ENCODE assay signal across 14 mouse cellular contexts in the genomic region with DNA sequence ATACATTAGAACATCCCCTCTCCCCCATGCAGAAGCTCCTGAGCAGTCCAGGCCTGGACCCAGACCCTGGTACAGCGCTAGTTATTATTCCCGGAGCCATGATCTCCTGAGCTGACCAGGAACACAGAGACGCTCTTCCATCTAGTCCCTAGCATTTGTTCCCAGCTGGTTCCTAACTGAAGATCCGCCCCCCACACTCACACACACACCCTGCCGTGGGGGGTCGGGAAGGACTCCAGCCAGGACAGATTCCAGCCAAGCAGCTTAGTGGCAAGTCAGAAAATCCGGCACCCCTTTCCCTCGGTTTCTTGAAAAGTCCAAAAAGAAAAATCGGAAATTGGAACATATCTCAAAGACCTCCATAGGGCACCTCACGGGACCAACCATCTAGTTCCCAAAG. TPM values are rescaled to one million over a fixed set of nuclear protein-coding genes. Genes with fewer than 3 reads are reported as not detected.
DNase-seq lines count a peak whose midpoint lies in the region; ATAC-seq and TF ChIP-seq lines count a peak whose summit lies in the region.
"Had no signal": no experiment of that assay in that cellular context is flagged by ENCODE, and none has a peak within 500 bp of the region (broad histone marks: within the 10 kb centered on the region; RNA-seq: fewer than 3 reads in every experiment).

No protein-coding gene starts in this region.

- H3K9ac ChIP-seq in forebrain, embryonic 12.5 days = no peak overlapping the region
- H3K9ac ChIP-seq in forebrain, postnatal 0 days = no peak overlapping the region
- no peak overlapping the region for H3K9ac ChIP-seq in embryonic facial prominence, embryonic 14.5 days (ENCODE audit: low read depth, low read length)
- H3K9ac ChIP-seq in liver, postnatal 0 days (replicated peaks) = no peak overlapping the region
- H3K9ac ChIP-seq: midbrain, embryonic 12.5 days had no signal

- ATAC-seq in forebrain, embryonic 12.5 days (ENCODE audit: low FRiP score) = no peak
- ATAC-seq in forebrain, postnatal 0 days = no peak
- no peak for ATAC-seq in embryonic facial prominence, embryonic 14.5 days (ENCODE audit: low read depth)
- ATAC-seq in liver, postnatal 0 days = no peak

- TF ChIP-seq EP300 in liver, postnatal 0 days (IDR thresholded peaks at IDR 0.05; ENCODE audit: low read depth) = no peak

- no peak overlapping the region for H3K4me2 ChIP-seq in forebrain, embryonic 12.5 days
- H3K4me2 ChIP-seq in forebrain, postnatal 0 days (ENCODE audit: low read depth) = no peak overlapping the region
- no peak overlapping the region for H3K4me2 ChIP-seq in embryonic facial prominence, embryonic 14.5 days (ENCODE audit: low read depth, low read length)
- no peak overlapping the region for H3K4me2 ChIP-seq in liver, postnatal 0 days (ENCODE audit: low read depth, low read length)
- H3K4me2 ChIP-seq: midbrain, embryonic 12.5 days had no signal

- no peaks in the 10 kb centered on the region for H3K36me3 ChIP-seq in forebrain, embryonic 12.5 days (replicated peaks)
- no peaks in the 10 kb centered on the region for H3K36me3 ChIP-seq in forebrain, postnatal 0 days (ENCODE audit: insufficient read depth)
- H3K36me3 ChIP-seq in embryonic facial prominence, embryonic 14.5 days (ENCODE audit: control insufficient read depth, insufficient read depth, low read length) = no peaks in the 10 kb centered on the region; the same call in 1 of the 2 replicates
- H3K36me3 ChIP-seq in liver, postnatal 0 days (replicated peaks; ENCODE audit: insufficient read depth, low read length) = no peaks in the 10 kb centered on the region
- H3K36me3 ChIP-seq: midbrain, embryonic 12.5 days had no signal

- 72% methylated on average over 10 of the region's 10 CpGs for WGBS in forebrain, embryonic 12.5 days
- 76% methylated on average over 10 of the region's 10 CpGs for WGBS in forebrain, postnatal 0 days
- 50% methylated on average over 10 of the region's 10 CpGs for WGBS in embryonic facial prominence, embryonic 14.5 days
- WGBS in liver, postnatal 0 days (ENCODE audit: insufficient replicate concordance) = 53% methylated on average over 10 of the region's 10 CpGs

- H3K27me3 ChIP-seq in forebrain, embryonic 12.5 days = peaks cover 36% of the 10 kb centered on the region
- no peaks in the 10 kb centered on the region for H3K27me3 ChIP-seq in forebrain, postnatal 0 days (ENCODE audit: insufficient read depth, low read length)
- no peaks in the 10 kb centered on the region for H3K27me3 ChIP-seq in embryonic facial prominence, embryonic 14.5 days (replicated peaks; ENCODE audit: control insufficient read depth, insufficient read depth, low read length)
- 0 out of 2 replicates have a peak, but pooled peaks cover 6% of the 10 kb centered on the region for H3K27me3 ChIP-seq in liver, postnatal 0 days (ENCODE audit: insufficient read depth, low read length)

- no peak for TF ChIP-seq CTCF in forebrain, postnatal 0 days (IDR thresholded peaks at IDR 0.05; ENCODE audit: low read depth)
- TF ChIP-seq CTCF in liver, postnatal 0 days (IDR thresholded peaks at IDR 0.05; ENCODE audit: low read depth) = no peak

- H3K4me1 ChIP-seq in forebrain, embryonic 12.5 days = peaks cover 49% of the 10 kb centered on the region
- H3K4me1 ChIP-seq in forebrain, postnatal 0 days (ENCODE audit: insufficient read depth) = peaks cover 4% of the 10 kb centered on the region; the same call in 1 of the 2 replicates
- H3K4me1 ChIP-seq in embryonic facial prominence, embryonic 14.5 days (ENCODE audit: control insufficient read depth, insufficient read depth, low read length) = peaks cover 54% of the 10 kb centered on the region
- no peaks in the 10 kb centered on the region for H3K4me1 ChIP-seq in liver, postnatal 0 days (ENCODE audit: insufficient read depth)

- H3K27ac ChIP-seq in forebrain, embryonic 12.5 days = peak overlapping the region; percentile 74; the same call in 1 of the 2 replicates
- no peak overlapping the region for H3K27ac ChIP-seq in forebrain, postnatal 0 days (ENCODE audit: low read depth, low read length)
- H3K27ac ChIP-seq in embryonic facial prominence, embryonic 14.5 days (replicated peaks; ENCODE audit: low read depth, low read length) = peak overlapping the region; percentile 72
- H3K27ac ChIP-seq in liver, postnatal 0 days (ENCODE audit: low read depth) = no peak overlapping the region
- H3K27ac ChIP-seq: midbrain, embryonic 12.5 days had no signal

- no peak overlapping the region for H3K4me3 ChIP-seq in forebrain, embryonic 12.5 days (replicated peaks)
- H3K4me3 ChIP-seq in forebrain, postnatal 0 days (ENCODE audit: low read depth, low read length) = no peak overlapping the region
- no peak overlapping the region for H3K4me3 ChIP-seq in embryonic facial prominence, embryonic 14.5 days (ENCODE audit: low read depth, low read length)
- no peak overlapping the region for H3K4me3 ChIP-seq in liver, postnatal 0 days (ENCODE audit: low read depth, low read length)
- H3K4me3 ChIP-seq: midbrain, embryonic 12.5 days had no signal

- no peaks in the 10 kb centered on the region for H3K9me3 ChIP-seq in forebrain, embryonic 12.5 days
- H3K9me3 ChIP-seq in forebrain, postnatal 0 days (ENCODE audit: low read length) = no peaks in the 10 kb centered on the region
- H3K9me3 ChIP-seq in embryonic facial prominence, embryonic 14.5 days (ENCODE audit: control insufficient read depth, low read length) = peaks cover 8% of the 10 kb centered on the region; the same call in 1 of the 2 replicates
- H3K9me3 ChIP-seq in liver, postnatal 0 days (ENCODE audit: low read length) = no peaks in the 10 kb centered on the region

- no peak for DNase-seq in forebrain, postnatal 0 days
- DNase-seq in kidney, postnatal 4 days = peak; percentile 52 to 62
- no peak for DNase-seq in kidney, adult 8-10 months
- DNase-seq in embryonic facial prominence, embryonic 14.5 days (ENCODE audit: low spot score) = no peak
- DNase-seq in lung, postnatal 36 days = peak; percentile 26
- no peak for DNase-seq in layer of hippocampus, postnatal 14 days (ENCODE audit: low spot score in 2 of 2)
- no peak for DNase-seq in liver, postnatal 0 days
- DNase-seq: adrenal gland, postnatal 14 days; heart, adult 18-20 months; kidney, postnatal 36 days; right cerebral cortex, adult 18-20 months had no signal

RNA-seq across cellular contexts. Expression of gene Ror2, which starts 48.5 kb away (rescaled TPM):
- 13.9 and 18.5 TPM in 2 replicates for polyA plus RNA-seq in forebrain, embryonic 12.5 days (2016; fragmentation: Nextera tagmentation; extraction: Ambion mirVana)
- total RNA-seq in forebrain, postnatal 0 days (2014; rRNA removed) = 2.5 and 5.3 TPM in 2 replicates
- 1.8 and 2.4 TPM in 2 replicates for polyA plus RNA-seq in forebrain, postnatal 0 days (2015; fragmentation: Nextera tagmentation; extraction: Ambion mirVana)
- 16.4 and 17.1 TPM in 2 replicates for polyA plus RNA-seq in embryonic facial prominence, embryonic 14.5 days (2014; fragmentation: Nextera tagmentation; extraction: Ambion mirVana)
- total RNA-seq in layer of hippocampus, postnatal 14 days (2021) = 1 to 10 TPM; 1.4 to 1.8 TPM
- 0.05 and 0.18 TPM in 2 replicates for polyA plus RNA-seq in liver, postnatal 0 days (2015; fragmentation: Nextera tagmentation; extraction: Ambion mirVana)
- total RNA-seq: liver, adult 2 months had no signal

Comparison
In these comparisons a context has a peak if more than half of its experiments do, and no peak if none do; other contexts are left out.
1. H3K27ac ChIP-seq: peak in forebrain, embryonic 12.5 days (single experiment) and embryonic facial prominence, embryonic 14.5 days (single experiment); none in forebrain, postnatal 0 days (single experiment) and liver, postnatal 0 days (single experiment).
2. DNase-seq: peak in kidney, postnatal 4 days (2 of 2) and lung, postnatal 36 days (single experiment); none in forebrain, postnatal 0 days (single experiment), kidney, adult 8-10 months (0 of 2), embryonic facial prominence, embryonic 14.5 days (single experiment), layer of hippocampus, postnatal 14 days (0 of 2) and liver, postnatal 0 days (single experiment).